Mouse (Mus musculus) right cerebral cortex, postnatal 25 days (tissue): ENCODE results near the gene Gm21788.
"Not testable (repeated sequence)": the region's sequence is repeated elsewhere in the genome, so short reads cannot be mapped to it uniquely, and the experiment has no call there.

Source experiments
- DNase-seq: peaks from one replicate; pipeline ENCODE4 v3.0.0; 2022

Gm21788 gene

GRCm38 (mm10) chrY:7404710-7405109, at the start of gene Gm21788:
Gene Gm21788, plus strand, starts transcription at chrY:7405010.
- not testable (repeated sequence) for DNase-seq
